Mouse (Mus musculus): Measurements from ENCODE around the gene Ssr1. TPM values are rescaled to one million over a fixed set of nuclear protein-coding genes. Genes with fewer than 3 reads are reported as not detected.
A peak's percentile ranks its signal among the peaks of the same experiment; 100 is the strongest.

Ssr1 gene
- polyA plus RNA-seq, 1 experiment from 2014 or later: 104 TPM

GRCm38 (mm10) chr13:37970887-37971530 is 23.0 kb downstream of the Ssr1 start:
- H3K27ac ChIP-seq (ENCODE audit: low read depth, low read length): no peak overlapping the region
- no peak overlapping the region for H3K4me3 ChIP-seq (ENCODE audit: low read depth, low read length)
- ATAC-seq (ENCODE audit: insufficient read depth, low FRiP score, low TSS enrichment) (no peak), DNase-seq (ENCODE audit: low spot score) (no peak)
- no peaks in the 10 kb centered on the region for H3K36me3 ChIP-seq (ENCODE audit: control insufficient read depth, insufficient read depth, low read length)
- WGBS: 87% methylated on average over 11 of the region's 11 CpGs
- H3K4me1 ChIP-seq (ENCODE audit: control insufficient read depth, insufficient read depth, low read length): peaks cover 2% of the 10 kb centered on the region; the same call in 1 of the 2 replicates
- H3K9ac ChIP-seq (ENCODE audit: low read length): no peak overlapping the region
- H3K27me3 ChIP-seq (ENCODE audit: control insufficient read depth, insufficient read depth, low read length): no peaks in the 10 kb centered on the region
- H3K9me3 ChIP-seq (ENCODE audit: control insufficient read depth, low read length): no peaks in the 10 kb centered on the region
- H3K4me2 ChIP-seq (ENCODE audit: low read depth): no peak overlapping the region

DNA sequence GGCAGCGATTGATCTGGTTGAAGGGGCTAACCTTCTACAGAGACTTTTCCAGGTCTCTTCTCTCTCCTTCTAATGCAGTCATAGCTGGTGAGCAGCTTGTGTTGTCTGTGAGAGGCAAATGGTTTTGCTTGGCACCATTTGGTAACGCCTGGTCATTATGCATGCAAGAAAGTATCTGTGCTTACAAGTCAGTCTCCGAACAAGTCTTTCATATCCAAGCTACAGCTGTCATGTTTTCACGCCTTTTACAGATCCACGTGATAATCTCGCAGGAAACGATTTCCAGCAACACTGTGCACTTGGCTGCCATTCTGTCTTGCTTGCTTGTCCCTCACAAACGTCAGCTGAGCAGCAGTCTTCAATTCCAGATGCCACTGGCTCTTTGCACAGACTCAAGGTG is 24.0 kb downstream of the Ssr1 start:
- ATAC-seq (ENCODE audit: insufficient read depth, low FRiP score, low TSS enrichment) (no peak), DNase-seq (ENCODE audit: low spot score) (no peak)
- Histone ChIP-seq H3K4me2 (ENCODE audit: low read depth) (no peak overlapping the region), H3K9me3 (ENCODE audit: control insufficient read depth, low read length) (no peaks in the 10 kb centered on the region), H3K4me3 (ENCODE audit: low read depth, low read length) (no peak overlapping the region), H3K4me1 (ENCODE audit: control insufficient read depth, insufficient read depth, low read length) (peaks cover 9% of the 10 kb centered on the region), H3K27me3 (ENCODE audit: control insufficient read depth, insufficient read depth, low read length) (no peaks in the 10 kb centered on the region), H3K27ac (ENCODE audit: low read depth, low read length) (no peak overlapping the region), H3K36me3 (ENCODE audit: control insufficient read depth, insufficient read depth, low read length) (no peaks in the 10 kb centered on the region), H3K9ac (ENCODE audit: low read length) (no peak overlapping the region)
- WGBS: 63% methylated on average over 8 of the region's 8 CpGs

- Histone ChIP-seq H3K36me3 (ENCODE audit: control insufficient read depth, insufficient read depth, low read length) (no peaks in the 10 kb centered on the region), H3K4me3 (ENCODE audit: low read depth, low read length) (no peak overlapping the region), H3K27ac (ENCODE audit: low read depth, low read length) (no peak overlapping the region), H3K9me3 (ENCODE audit: control insufficient read depth, low read length) (no peaks in the 10 kb centered on the region), H3K9ac (ENCODE audit: low read length) (no peak overlapping the region), H3K27me3 (ENCODE audit: control insufficient read depth, insufficient read depth, low read length) (no peaks in the 10 kb centered on the region), H3K4me1 (ENCODE audit: control insufficient read depth, insufficient read depth, low read length) (peaks cover 14% of the 10 kb centered on the region), H3K4me2 (ENCODE audit: low read depth) (0 out of 2 replicates have a peak overlapping the region, but pooled peaks have one; percentile 19)
- ATAC-seq (ENCODE audit: insufficient read depth, low FRiP score, low TSS enrichment): no peak
- 9% methylated on average over 14 of the region's 14 CpGs for WGBS
- DNase-seq (ENCODE audit: low spot score): peak; percentile 84
Observed at GRCm38 (mm10) chr13:37969337-37969736, 24.7 kb downstream of the Ssr1 start.

DNA sequence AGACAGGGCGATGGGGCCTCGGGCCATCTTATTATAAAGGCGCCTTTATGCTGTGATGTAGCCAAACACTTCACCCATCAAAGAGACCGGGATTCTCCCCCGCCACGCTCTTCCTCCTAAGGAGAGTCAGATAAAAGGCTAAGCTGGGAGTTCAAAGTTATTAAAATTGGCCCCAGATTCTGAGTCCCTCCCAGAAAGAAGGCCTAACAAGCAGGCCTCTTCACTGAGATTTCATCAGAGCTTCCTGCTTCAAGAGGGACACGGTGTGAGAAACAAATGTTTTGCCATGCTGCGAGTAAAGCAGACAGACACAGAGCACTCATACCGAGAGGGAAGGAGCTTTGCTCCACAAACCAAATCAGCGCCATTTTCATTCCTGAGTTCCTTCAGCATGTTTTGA is 26.5 kb downstream of the Ssr1 start:
- ATAC-seq (ENCODE audit: insufficient read depth, low FRiP score, low TSS enrichment) (no peak), DNase-seq (ENCODE audit: low spot score) (no peak)
- Histone ChIP-seq H3K9me3 (ENCODE audit: control insufficient read depth, low read length) (no peaks in the 10 kb centered on the region), H3K36me3 (ENCODE audit: control insufficient read depth, insufficient read depth, low read length) (no peaks in the 10 kb centered on the region), H3K4me3 (ENCODE audit: low read depth, low read length) (no peak overlapping the region), H3K4me2 (ENCODE audit: low read depth) (no peak overlapping the region), H3K4me1 (ENCODE audit: control insufficient read depth, insufficient read depth, low read length) (peaks cover 15% of the 10 kb centered on the region), H3K27me3 (ENCODE audit: control insufficient read depth, insufficient read depth, low read length) (no peaks in the 10 kb centered on the region), H3K27ac (ENCODE audit: low read depth, low read length) (no peak overlapping the region), H3K9ac (ENCODE audit: low read length) (no peak overlapping the region)
- WGBS: 60% methylated on average over 10 of the region's 10 CpGs

DNA sequence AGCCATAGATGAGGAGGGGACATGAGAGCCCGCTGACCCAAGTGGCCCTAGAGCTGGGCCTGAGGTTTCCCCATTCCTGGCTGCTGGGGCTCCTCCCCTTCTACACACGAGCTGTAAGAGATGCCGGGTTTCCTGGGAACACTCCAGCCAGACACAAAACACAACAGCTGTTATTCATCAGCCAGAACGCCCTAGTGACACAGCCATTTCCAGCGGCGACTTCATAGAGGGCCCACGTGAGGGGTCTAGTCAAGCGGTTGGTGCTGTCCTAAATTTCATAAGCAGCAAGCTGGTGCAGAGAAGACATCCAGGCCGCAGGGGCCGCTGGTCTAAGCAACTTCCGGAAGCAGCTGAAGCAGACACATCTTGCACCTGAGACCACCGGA is 27.0 kb downstream of the Ssr1 start:
- Histone ChIP-seq H3K4me2 (ENCODE audit: low read depth) (no peak overlapping the region), H3K4me1 (ENCODE audit: control insufficient read depth, insufficient read depth, low read length) (peaks cover 15% of the 10 kb centered on the region), H3K27ac (ENCODE audit: low read depth, low read length) (0 out of 2 replicates have a peak overlapping the region, but pooled peaks have one; percentile 20)

GRCm38 (mm10) chr13:37966256-37967051 is 27.6 kb downstream of the Ssr1 start:
- Histone ChIP-seq H3K4me1 (ENCODE audit: control insufficient read depth, insufficient read depth, low read length) (peaks cover 15% of the 10 kb centered on the region), H3K27ac (ENCODE audit: low read depth, low read length) (0 out of 2 replicates have a peak overlapping the region, but pooled peaks have one; percentile 20), H3K9ac (ENCODE audit: low read length) (no peak overlapping the region), H3K36me3 (ENCODE audit: control insufficient read depth, insufficient read depth, low read length) (no peaks in the 10 kb centered on the region), H3K4me2 (ENCODE audit: low read depth) (no peak overlapping the region), H3K27me3 (ENCODE audit: control insufficient read depth, insufficient read depth, low read length) (no peaks in the 10 kb centered on the region), H3K9me3 (ENCODE audit: control insufficient read depth, low read length) (no peaks in the 10 kb centered on the region), H3K4me3 (ENCODE audit: low read depth, low read length) (no peak overlapping the region)
- DNase-seq (ENCODE audit: low spot score) (no peak), ATAC-seq (ENCODE audit: insufficient read depth, low FRiP score, low TSS enrichment) (no peak)
- 75% methylated on average over 15 of the region's 15 CpGs for WGBS

More for the DNA sequence above, 27.0 kb downstream of the Ssr1 start:
- no peak overlapping the region for H3K9ac ChIP-seq (ENCODE audit: low read length)
- no peak overlapping the region for H3K4me3 ChIP-seq (ENCODE audit: low read depth, low read length)
- WGBS: 49% methylated on average over 12 of the region's 12 CpGs
- DNase-seq (ENCODE audit: low spot score) (peak; percentile 51), ATAC-seq (ENCODE audit: insufficient read depth, low FRiP score, low TSS enrichment) (peak; percentile 26; the same call in 1 of the 2 replicates)
- H3K36me3 ChIP-seq (ENCODE audit: control insufficient read depth, insufficient read depth, low read length): no peaks in the 10 kb centered on the region
- H3K27me3 ChIP-seq (ENCODE audit: control insufficient read depth, insufficient read depth, low read length): no peaks in the 10 kb centered on the region
- no peaks in the 10 kb centered on the region for H3K9me3 ChIP-seq (ENCODE audit: control insufficient read depth, low read length)

DNA sequence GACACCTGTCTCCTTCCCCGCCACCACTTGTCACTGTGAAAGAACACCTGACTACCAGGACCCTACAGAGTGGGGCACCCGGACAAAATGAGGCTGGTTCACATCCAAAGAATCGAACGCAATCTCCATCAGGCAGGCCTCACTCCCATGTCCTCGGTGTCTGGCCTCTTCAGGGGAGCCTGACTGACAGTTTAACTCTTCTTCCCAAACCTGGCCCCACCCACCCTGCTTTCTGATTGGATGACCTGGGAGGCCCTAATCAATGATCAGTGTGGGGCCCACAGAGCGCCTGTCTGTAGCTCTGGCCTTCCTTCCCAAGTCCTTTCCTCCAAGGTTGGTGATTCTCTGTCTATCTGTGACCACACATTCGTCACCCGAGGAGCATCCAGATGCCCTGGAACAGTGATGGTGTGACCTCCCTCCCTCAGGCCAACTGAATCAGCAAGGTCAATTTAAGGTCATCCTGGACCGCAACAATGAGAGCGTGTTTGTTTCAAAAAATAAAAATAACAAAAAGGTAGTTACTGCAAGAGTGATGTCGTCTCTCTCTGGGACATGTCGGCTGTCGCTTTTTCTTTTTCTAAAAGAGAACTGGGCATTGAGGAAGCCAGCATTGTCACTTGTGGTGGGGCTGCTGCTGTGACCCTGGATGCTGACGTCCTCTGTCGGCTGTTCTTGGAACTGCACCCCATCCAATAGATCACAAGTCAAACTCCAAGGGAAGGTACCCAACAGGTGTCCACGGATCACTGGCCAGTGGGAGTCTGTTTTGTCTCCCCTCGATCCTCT is 28.7 kb downstream of the Ssr1 start:
- ATAC-seq (ENCODE audit: insufficient read depth, low FRiP score, low TSS enrichment) (no peak), DNase-seq (ENCODE audit: low spot score) (no peak)
- Histone ChIP-seq H3K27ac (ENCODE audit: low read depth, low read length) (no peak overlapping the region), H3K4me2 (ENCODE audit: low read depth) (no peak overlapping the region), H3K9me3 (ENCODE audit: control insufficient read depth, low read length) (no peaks in the 10 kb centered on the region), H3K4me1 (ENCODE audit: control insufficient read depth, insufficient read depth, low read length) (peaks cover 15% of the 10 kb centered on the region), H3K4me3 (ENCODE audit: low read depth, low read length) (no peak overlapping the region), H3K36me3 (ENCODE audit: control insufficient read depth, insufficient read depth, low read length) (no peaks in the 10 kb centered on the region), H3K9ac (ENCODE audit: low read length) (no peak overlapping the region), H3K27me3 (ENCODE audit: control insufficient read depth, insufficient read depth, low read length) (no peaks in the 10 kb centered on the region)
- WGBS: 18% methylated on average over 17 of the region's 17 CpGs

- ATAC-seq (ENCODE audit: insufficient read depth, low FRiP score, low TSS enrichment) (no peak), DNase-seq (ENCODE audit: low spot score) (no peak)
- H3K27ac ChIP-seq (ENCODE audit: low read depth, low read length): no peak overlapping the region
- H3K4me3 ChIP-seq (ENCODE audit: low read depth, low read length): no peak overlapping the region
- 51% methylated on average over 20 of the region's 20 CpGs for WGBS
- H3K9me3 ChIP-seq (ENCODE audit: control insufficient read depth, low read length): no peaks in the 10 kb centered on the region
- H3K36me3 ChIP-seq (ENCODE audit: control insufficient read depth, insufficient read depth, low read length): no peaks in the 10 kb centered on the region
- H3K4me1 ChIP-seq (ENCODE audit: control insufficient read depth, insufficient read depth, low read length): peaks cover 15% of the 10 kb centered on the region
- no peak overlapping the region for H3K9ac ChIP-seq (ENCODE audit: low read length)
- no peaks in the 10 kb centered on the region for H3K27me3 ChIP-seq (ENCODE audit: control insufficient read depth, insufficient read depth, low read length)
- H3K4me2 ChIP-seq (ENCODE audit: low read depth): peak overlapping the region; percentile 40; the same call in 1 of the 2 replicates
Observed at GRCm38 (mm10) chr13:37964128-37965087, 29.6 kb downstream of the Ssr1 start.

Data from neural tube, embryonic 11.5 days (tissue).